Mouse (Mus musculus) layer of hippocampus, postnatal 10 days (tissue): ENCODE results near the gene Olfr978. TPM values are rescaled to one million over a fixed set of nuclear protein-coding genes. Genes with fewer than 3 reads are reported as not detected.
"Not testable (repeated sequence)": the region's sequence is repeated elsewhere in the genome, so short reads cannot be mapped to it uniquely, and the experiment has no call there.

Source experiments
- DNase-seq, 2 experiments: peaks; one replicate each; pipeline ENCODE4 v3.0.0; 2021; ENCODE audit warnings: low spot score in 2 of 2
- long read RNA-seq: library from polyadenylated mRNA; stranded (forward); transcript quantifications from one replicate; pipeline ENCODE4 v2.0.0, GENCODE M21; 2023
- total RNA-seq, 2 experiments: library from RNA; stranded (reverse); gene quantifications; 2 replicates each; pipeline ENCODE4 v1.2.3; 2021

The Olfr978 gene
- not detected for total RNA-seq
- long read RNA-seq = 0 reads

DNA sequence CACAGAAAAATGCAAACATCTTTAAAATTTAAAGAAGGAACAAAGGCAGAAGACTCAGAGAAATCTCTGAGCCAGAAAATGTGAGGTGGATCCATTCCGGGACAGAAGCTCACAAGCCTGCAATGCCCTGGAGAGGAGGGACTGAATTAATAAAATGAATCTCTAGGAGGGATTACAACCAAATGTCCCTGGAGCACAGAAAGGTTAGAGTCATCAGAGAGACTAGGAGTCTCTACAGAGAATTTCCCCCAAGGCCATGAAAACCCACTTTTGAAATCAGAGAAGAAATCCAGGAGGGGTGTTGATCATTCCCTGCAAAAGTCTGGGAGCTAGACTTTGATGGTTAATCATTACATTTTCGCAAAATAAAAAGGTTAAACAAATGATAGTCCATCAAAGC lies at the start of gene Olfr978:
Gene Olfr978 (plus strand): TSS at position 301 of the 400 bp plus-strand sequence.
- DNase-seq = no peak

DNA sequence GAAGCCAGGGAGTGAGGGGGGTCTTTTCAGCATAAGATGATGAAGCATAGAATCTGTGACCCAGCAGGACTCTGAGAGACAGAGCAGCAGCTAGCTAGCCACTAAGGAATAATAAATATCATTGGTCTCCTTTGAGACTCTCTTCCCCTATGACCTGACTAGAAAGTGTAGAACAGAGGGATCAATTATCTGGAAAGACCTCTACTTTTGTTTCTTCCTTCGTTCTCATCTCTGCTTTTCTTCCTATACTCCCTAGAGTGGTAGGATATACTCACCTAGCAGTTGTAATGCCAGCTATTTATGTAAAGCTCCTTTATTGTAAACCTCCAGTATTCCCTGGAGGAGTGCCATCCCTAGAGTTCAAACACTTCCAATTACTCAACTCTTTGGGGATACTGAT lies 40.0 kb upstream of the Olfr978 start, which contains the start of gene Olfr975:
Gene Olfr975 (minus strand): TSS at position 101 of the 400 bp plus-strand sequence.
- DNase-seq = no peak

DNA sequence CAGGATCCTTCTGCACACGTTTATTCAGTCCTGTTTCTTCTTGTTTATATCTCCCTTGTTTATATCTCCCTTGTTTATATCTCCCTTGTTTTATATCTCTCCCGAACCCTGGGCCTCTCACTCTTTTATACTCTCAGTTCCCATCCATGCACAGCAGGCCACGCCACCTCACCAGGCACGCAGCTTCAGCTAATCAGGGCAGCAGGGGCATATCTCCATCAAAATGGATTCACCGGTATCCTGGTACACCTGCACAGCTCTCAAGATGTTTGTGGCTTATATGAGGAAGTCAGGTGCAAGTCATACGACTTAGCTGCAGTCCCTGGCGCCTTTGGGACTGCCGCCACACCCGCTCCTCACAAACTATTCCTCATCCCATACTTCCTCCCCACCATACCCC lies 30.9 kb upstream of the Olfr978 start, which contains the start of gene Olfr976:
Gene Olfr976 (minus strand): TSS at position 101 of the 400 bp plus-strand sequence.
- DNase-seq = not testable (repeated sequence)

DNA sequence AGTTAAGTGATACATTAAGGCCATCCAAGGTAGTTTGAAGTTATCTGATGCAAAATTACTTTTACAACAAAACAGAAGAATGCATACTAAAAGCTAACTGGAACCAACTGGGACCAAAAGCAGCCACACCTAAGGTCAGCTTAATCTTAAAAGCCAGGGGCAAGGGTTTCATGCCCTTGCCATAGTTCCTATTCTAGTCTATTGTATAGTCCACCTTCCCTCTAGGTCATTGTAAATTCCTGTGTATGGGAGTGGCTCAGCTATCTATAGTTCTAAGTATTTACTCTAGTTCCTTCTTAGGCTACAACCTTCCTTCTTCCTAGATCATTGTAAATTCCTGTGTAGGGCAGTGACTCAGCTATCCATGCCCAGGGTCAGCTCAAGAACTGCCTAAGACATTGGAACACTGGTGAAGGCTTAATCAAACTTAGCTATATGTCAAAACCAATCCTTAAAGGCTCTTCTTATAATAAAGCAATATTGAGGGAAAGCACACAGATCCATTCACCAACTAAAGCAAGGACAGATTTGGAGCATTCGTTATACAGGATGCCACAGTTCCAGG lies 15.2 kb upstream of the Olfr978 start:
- DNase-seq = not testable (repeated sequence)

DNA sequence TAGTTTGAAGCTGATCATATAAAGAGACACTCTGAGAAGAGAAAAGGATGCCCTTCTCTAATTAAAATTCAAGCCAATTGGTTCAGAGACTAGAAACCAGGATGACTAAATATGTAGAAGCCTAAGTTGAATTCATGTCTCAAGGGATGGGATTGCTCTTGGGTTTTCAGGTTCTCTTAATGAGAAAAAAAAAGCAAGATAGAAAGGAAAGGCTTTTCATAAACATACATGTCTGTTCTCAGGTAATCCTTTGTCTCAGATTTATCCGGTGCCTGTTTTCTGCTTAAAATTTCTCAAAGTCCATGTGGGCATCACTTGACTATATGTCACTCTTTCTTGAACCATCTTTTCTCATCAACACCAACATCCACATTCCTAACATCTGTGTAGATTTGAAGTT lies 11.5 kb downstream of the Olfr978 start, which contains the start of gene Olfr979:
Gene Olfr979 (minus strand): TSS at position 101 of the 400 bp plus-strand sequence.
- no peak for DNase-seq

DNA sequence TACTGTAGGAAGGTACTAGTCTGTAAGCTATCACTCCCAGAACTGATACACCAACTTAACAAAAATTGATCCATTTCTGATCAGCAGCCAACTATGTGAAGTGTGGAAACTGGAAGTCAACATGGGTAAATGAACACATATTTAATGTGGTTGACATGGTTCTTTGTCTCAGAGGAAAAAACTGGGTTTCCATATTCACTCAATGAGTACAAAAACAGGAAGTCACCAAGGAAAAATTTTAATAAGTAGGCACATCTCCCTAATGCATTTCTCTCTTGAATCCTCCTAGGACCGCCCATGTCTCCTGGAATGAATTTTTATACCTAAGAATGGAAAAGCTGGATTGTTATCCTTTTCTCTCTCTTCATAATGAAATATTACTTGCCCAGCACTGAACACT lies 17.6 kb downstream of the Olfr978 start, which contains the start of gene Olfr980:
Gene Olfr980 (minus strand): TSS at position 101 of the 400 bp plus-strand sequence.
- no peak for DNase-seq

DNA sequence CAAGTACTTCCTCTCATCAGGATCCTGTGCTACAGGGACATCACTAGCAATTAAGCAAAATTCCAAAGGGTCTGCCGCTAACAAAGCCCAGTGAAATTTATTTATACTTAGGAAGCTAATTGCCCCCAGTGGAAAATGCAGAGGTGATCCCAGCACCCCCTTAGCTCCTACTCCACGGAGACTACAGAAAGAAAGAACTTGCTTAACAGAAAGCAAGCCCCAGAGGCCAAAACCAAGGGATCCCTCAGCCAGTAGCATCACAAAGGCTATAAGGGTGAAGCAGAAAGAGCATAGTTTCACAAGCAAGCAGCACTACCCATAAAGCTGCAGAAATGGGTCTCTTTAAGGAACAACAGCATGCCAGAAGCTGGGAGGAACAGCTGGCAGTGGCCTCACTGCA lies 29.3 kb downstream of the Olfr978 start, which contains the start of gene Olfr981:
Gene Olfr981 (plus strand): TSS at position 301 of the 400 bp plus-strand sequence.
- no peak for DNase-seq

Other genes with a start within 250 kb of the Olfr978 start
- not detected for gene Olfr967, start 245.9 kb upstream of the Olfr978 start, total RNA-seq
- gene Olfr968, start 208.9 kb upstream of the Olfr978 start, total RNA-seq = not detected
- not detected for gene Olfr969, start 201.2 kb upstream of the Olfr978 start, total RNA-seq
- gene Olfr970, start 183.3 kb upstream of the Olfr978 start, total RNA-seq = not detected
- not detected for gene Olfr971, start 155.2 kb upstream of the Olfr978 start, total RNA-seq
- gene Olfr972, start 125.7 kb upstream of the Olfr978 start, total RNA-seq = not detected
- not detected for gene Olfr229, start 84.8 kb upstream of the Olfr978 start, total RNA-seq
- gene Olfr974, start 54.6 kb upstream of the Olfr978 start, total RNA-seq = not detected
- not detected for gene Olfr975, start 40.1 kb upstream of the Olfr978 start, total RNA-seq
- gene Olfr976, start 31.0 kb upstream of the Olfr978 start, total RNA-seq = not detected
- not detected for gene Olfr979, start 11.4 kb downstream of the Olfr978 start, total RNA-seq
- not detected for gene Olfr980, start 17.5 kb downstream of the Olfr978 start, total RNA-seq
- not detected for gene Olfr981, start 29.4 kb downstream of the Olfr978 start, total RNA-seq
- gene Olfr982, start 81.7 kb downstream of the Olfr978 start, total RNA-seq = not detected
- gene Olfr983, start 101.5 kb downstream of the Olfr978 start, total RNA-seq = not detected
- under 1 TPM in 1 of 2 experiments, not detected in 1; 0.07 TPM for gene Olfr984, start 122.1 kb downstream of the Olfr978 start, total RNA-seq
- not detected for gene Olfr985, start 138.1 kb downstream of the Olfr978 start, total RNA-seq
- gene Tmem225, start 156.0 kb downstream of the Olfr978 start, total RNA-seq = not detected
- not detected for gene Olfr986, start 188.8 kb downstream of the Olfr978 start, total RNA-seq
- 1 to 10 TPM; 4.9 to 5.2 TPM for gene Zfp202, start 200.2 kb downstream of the Olfr978 start, total RNA-seq